Mouse (Mus musculus) brain, embryonic 14.5 days (tissue): ENCODE results near the gene Ggnbp2.

Experiments
- CTCF ChIP-seq: fragments of 200-500 bp; IDR thresholded peaks from 2 replicates; pipeline ENCODE4 v1.5.1; 2012; ENCODE audit warnings: inconsistent platforms, mild to moderate bottlenecking, moderate library complexity, borderline replicate concordance; ENCODE audit not compliant: insufficient read depth, insufficient read length; ENCODE audit errors: extremely low read depth
- POLR2A ChIP-seq: fragments of 200-500 bp; IDR thresholded peaks from 2 replicates; pipeline ENCODE4 v1.6.1; 2012; ENCODE audit warnings: mild to moderate bottlenecking, inconsistent platforms, borderline replicate concordance; ENCODE audit not compliant: poor library complexity, insufficient read depth, insufficient read length, severe bottlenecking; ENCODE audit errors: extremely low read depth

GRCm38 (mm10) chr11:84880971-84881370 is 10.4 kb upstream of the Ggnbp2 start:
- TF ChIP-seq POLR2A (no peak), CTCF (no peak)
